Mouse (Mus musculus): Measurements from ENCODE around the gene Ccdc103. TPM values are rescaled to one million over a fixed set of nuclear protein-coding genes. Genes with fewer than 3 reads are reported as not detected.

The Ccdc103 gene
- polyA plus RNA-seq, 1 experiment, result not detected

GRCm38 (mm10) chr11:102845926-102846325, 35.1 kb upstream of the Ccdc103 start:
- WGBS, result 96% methylated on average over 10 of the region's 10 CpGs
- Histone ChIP-seq H3K27ac (ENCODE audit: control insufficient read depth, insufficient read depth, low read depth, low read length, poor library complexity) (no peak overlapping the region), H3K4me3 (replicated peaks; ENCODE audit: control insufficient read depth, low read depth, low read length) (no peak overlapping the region), H3K4me1 (ENCODE audit: control insufficient read depth, insufficient read depth, low read length) (no peaks in the 10 kb centered on the region)
- TF ChIP-seq POLR2A (IDR thresholded peaks at IDR 0.05; ENCODE audit: borderline replicate concordance, control insufficient read depth, low read depth, low read length), result no peak
- no peak for TF ChIP-seq CTCF (IDR thresholded peaks at IDR 0.05; ENCODE audit: control insufficient read depth, insufficient read depth, low read length)

- TF ChIP-seq POLR2A (IDR thresholded peaks at IDR 0.05; ENCODE audit: borderline replicate concordance, control insufficient read depth, low read depth, low read length), result no peak
- peak; percentile 61; the same call in 1 of the 2 replicates for TF ChIP-seq CTCF (IDR thresholded peaks at IDR 0.05; ENCODE audit: control insufficient read depth, insufficient read depth, low read length)
- H3K4me1 ChIP-seq (ENCODE audit: control insufficient read depth, insufficient read depth, low read length), result no peaks in the 10 kb centered on the region
- 75% methylated on average over 5 of the region's 5 CpGs for WGBS
- no peak overlapping the region for H3K4me3 ChIP-seq (replicated peaks; ENCODE audit: control insufficient read depth, low read depth, low read length)
- H3K27ac ChIP-seq (ENCODE audit: control insufficient read depth, insufficient read depth, low read depth, low read length, poor library complexity), result no peak overlapping the region
Measured at GRCm38 (mm10) chr11:102851883-102852282, 29.1 kb upstream of the Ccdc103 start.

GRCm38 (mm10) chr11:102853760-102854159, 27.2 kb upstream of the Ccdc103 start:
- Histone ChIP-seq H3K4me1 (ENCODE audit: control insufficient read depth, insufficient read depth, low read length) (no peaks in the 10 kb centered on the region), H3K4me3 (replicated peaks; ENCODE audit: control insufficient read depth, low read depth, low read length) (no peak overlapping the region), H3K27ac (ENCODE audit: control insufficient read depth, insufficient read depth, low read depth, low read length, poor library complexity) (no peak overlapping the region)
- peak; percentile 25; the same call in 1 of the 2 replicates for TF ChIP-seq CTCF (IDR thresholded peaks at IDR 0.05; ENCODE audit: control insufficient read depth, insufficient read depth, low read length)
- TF ChIP-seq POLR2A (IDR thresholded peaks at IDR 0.05; ENCODE audit: borderline replicate concordance, control insufficient read depth, low read depth, low read length), result no peak

GRCm38 (mm10) chr11:102855941-102856340, 25.1 kb upstream of the Ccdc103 start:
- Histone ChIP-seq H3K4me3 (replicated peaks; ENCODE audit: control insufficient read depth, low read depth, low read length) (no peak overlapping the region), H3K27ac (ENCODE audit: control insufficient read depth, insufficient read depth, low read depth, low read length, poor library complexity) (no peak overlapping the region), H3K4me1 (ENCODE audit: control insufficient read depth, insufficient read depth, low read length) (no peaks in the 10 kb centered on the region)
- WGBS, result 85% methylated on average over 6 of the region's 6 CpGs
- no peak for TF ChIP-seq POLR2A (IDR thresholded peaks at IDR 0.05; ENCODE audit: borderline replicate concordance, control insufficient read depth, low read depth, low read length)
- no peak for TF ChIP-seq CTCF (IDR thresholded peaks at IDR 0.05; ENCODE audit: control insufficient read depth, insufficient read depth, low read length)

GRCm38 (mm10) chr11:102858951-102859350, 22.1 kb upstream of the Ccdc103 start:
- Histone ChIP-seq H3K4me1 (ENCODE audit: control insufficient read depth, insufficient read depth, low read length) (no peaks in the 10 kb centered on the region), H3K4me3 (replicated peaks; ENCODE audit: control insufficient read depth, low read depth, low read length) (no peak overlapping the region), H3K27ac (ENCODE audit: control insufficient read depth, insufficient read depth, low read depth, low read length, poor library complexity) (no peak overlapping the region)
- WGBS, result 93% methylated on average over 11 of the region's 11 CpGs
- TF ChIP-seq POLR2A (IDR thresholded peaks at IDR 0.05; ENCODE audit: borderline replicate concordance, control insufficient read depth, low read depth, low read length) (no peak), CTCF (IDR thresholded peaks at IDR 0.05; ENCODE audit: control insufficient read depth, insufficient read depth, low read length) (no peak)

- H3K4me3 ChIP-seq (replicated peaks; ENCODE audit: control insufficient read depth, low read depth, low read length), result no peak overlapping the region
- 93% methylated on average over 8 of the region's 8 CpGs for whole genome bisulfite sequencing
- TF ChIP-seq CTCF (IDR thresholded peaks at IDR 0.05; ENCODE audit: control insufficient read depth, insufficient read depth, low read length) (no peak), POLR2A (IDR thresholded peaks at IDR 0.05; ENCODE audit: borderline replicate concordance, control insufficient read depth, low read depth, low read length) (no peak)
- no peaks in the 10 kb centered on the region for H3K4me1 ChIP-seq (ENCODE audit: control insufficient read depth, insufficient read depth, low read length)
- H3K27ac ChIP-seq (ENCODE audit: control insufficient read depth, insufficient read depth, low read depth, low read length, poor library complexity), result no peak overlapping the region
Measured at GRCm38 (mm10) chr11:102859933-102860332, 21.1 kb upstream of the Ccdc103 start.

GRCm38 (mm10) chr11:102864272-102864671, 16.7 kb upstream of the Ccdc103 start:
- TF ChIP-seq POLR2A (IDR thresholded peaks at IDR 0.05; ENCODE audit: borderline replicate concordance, control insufficient read depth, low read depth, low read length), result no peak
- no peak for TF ChIP-seq CTCF (IDR thresholded peaks at IDR 0.05; ENCODE audit: control insufficient read depth, insufficient read depth, low read length)
- Histone ChIP-seq H3K4me1 (ENCODE audit: control insufficient read depth, insufficient read depth, low read length) (no peaks in the 10 kb centered on the region), H3K27ac (ENCODE audit: control insufficient read depth, insufficient read depth, low read depth, low read length, poor library complexity) (no peak overlapping the region), H3K4me3 (replicated peaks; ENCODE audit: control insufficient read depth, low read depth, low read length) (no peak overlapping the region)
- WGBS, result 21% methylated on average over 4 of the region's 4 CpGs

GRCm38 (mm10) chr11:102874801-102875334, 6.1 kb upstream of the Ccdc103 start:
- no peak for TF ChIP-seq POLR2A (IDR thresholded peaks at IDR 0.05; ENCODE audit: borderline replicate concordance, control insufficient read depth, low read depth, low read length)
- TF ChIP-seq CTCF (IDR thresholded peaks at IDR 0.05; ENCODE audit: control insufficient read depth, insufficient read depth, low read length), result no peak
- Histone ChIP-seq H3K4me3 (replicated peaks; ENCODE audit: control insufficient read depth, low read depth, low read length) (no peak overlapping the region), H3K4me1 (ENCODE audit: control insufficient read depth, insufficient read depth, low read length) (no peaks in the 10 kb centered on the region), H3K27ac (ENCODE audit: control insufficient read depth, insufficient read depth, low read depth, low read length, poor library complexity) (no peak overlapping the region)
- 88% methylated on average over 7 of the region's 7 CpGs for WGBS

GRCm38 (mm10) chr11:102879558-102879957, 1.4 kb upstream of the Ccdc103 start:
- peak overlapping the region; percentile 24 for H3K4me3 ChIP-seq (replicated peaks; ENCODE audit: control insufficient read depth, low read depth, low read length)
- no peaks in the 10 kb centered on the region for H3K4me1 ChIP-seq (ENCODE audit: control insufficient read depth, insufficient read depth, low read length)
- WGBS, result 76% methylated on average over 2 of the region's 2 CpGs
- no peak overlapping the region for H3K27ac ChIP-seq (ENCODE audit: control insufficient read depth, insufficient read depth, low read depth, low read length, poor library complexity)
- no peak for TF ChIP-seq POLR2A (IDR thresholded peaks at IDR 0.05; ENCODE audit: borderline replicate concordance, control insufficient read depth, low read depth, low read length)
- TF ChIP-seq CTCF (IDR thresholded peaks at IDR 0.05; ENCODE audit: control insufficient read depth, insufficient read depth, low read length), result no peak

All from bone marrow, adult 2 months (tissue).